Mouse (Mus musculus): ENCODE measurements around the gene Creb5. TPM values are rescaled to one million over a fixed set of nuclear protein-coding genes. Genes with fewer than 3 reads are reported as not detected.

The Creb5 gene
- total RNA-seq, 2 experiments from 2014 or later = 7.5 to 9.2 TPM

GRCm38 (mm10) chr6:53644971-53645370 lies 357.9 kb downstream of the Creb5 start:
- no peak for DNase-seq

DNA sequence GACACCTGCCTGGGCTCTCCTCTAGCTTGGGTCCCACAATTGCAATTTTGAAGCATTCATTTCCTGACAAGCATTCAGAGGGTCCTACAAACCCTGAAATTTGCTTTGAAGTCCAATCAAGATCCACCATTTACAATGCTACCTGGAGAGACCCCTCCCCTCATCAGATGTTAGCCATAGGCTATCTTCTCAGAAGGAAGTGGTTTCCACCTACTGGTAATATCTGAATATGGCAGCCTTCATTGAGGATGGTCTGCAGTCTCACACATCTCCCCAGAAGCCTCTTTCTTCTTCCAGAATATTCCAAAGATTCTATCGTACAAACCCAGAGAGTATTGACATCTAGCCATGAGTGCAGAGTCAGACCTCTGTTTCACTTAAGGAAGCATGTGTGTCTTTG lies 362.7 kb downstream of the Creb5 start:
- DNase-seq = no peak

DNA sequence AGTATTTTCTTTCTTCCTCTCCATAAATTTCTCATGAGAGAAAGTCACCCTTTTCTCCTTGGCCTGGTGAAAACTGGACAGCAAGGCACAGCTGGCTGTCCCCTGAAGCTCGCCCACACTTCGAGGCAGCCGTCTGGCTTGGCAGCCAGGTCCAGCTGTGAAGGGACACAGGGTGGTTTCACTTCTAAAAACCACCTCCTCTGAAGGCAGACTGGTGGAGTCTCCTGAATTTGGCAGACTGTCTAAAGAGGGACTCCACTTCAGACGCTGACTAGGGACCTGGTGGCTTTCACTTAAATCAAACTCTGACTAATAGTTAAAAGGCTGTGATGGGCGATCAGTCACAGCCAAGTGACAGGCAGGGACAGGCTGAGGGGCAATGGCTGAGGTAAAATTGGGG lies 365.6 kb downstream of the Creb5 start:
- no peak for DNase-seq

- no peak for DNase-seq
Observed at GRCm38 (mm10) chr6:53653706-53654360, 366.8 kb downstream of the Creb5 start.

DNA sequence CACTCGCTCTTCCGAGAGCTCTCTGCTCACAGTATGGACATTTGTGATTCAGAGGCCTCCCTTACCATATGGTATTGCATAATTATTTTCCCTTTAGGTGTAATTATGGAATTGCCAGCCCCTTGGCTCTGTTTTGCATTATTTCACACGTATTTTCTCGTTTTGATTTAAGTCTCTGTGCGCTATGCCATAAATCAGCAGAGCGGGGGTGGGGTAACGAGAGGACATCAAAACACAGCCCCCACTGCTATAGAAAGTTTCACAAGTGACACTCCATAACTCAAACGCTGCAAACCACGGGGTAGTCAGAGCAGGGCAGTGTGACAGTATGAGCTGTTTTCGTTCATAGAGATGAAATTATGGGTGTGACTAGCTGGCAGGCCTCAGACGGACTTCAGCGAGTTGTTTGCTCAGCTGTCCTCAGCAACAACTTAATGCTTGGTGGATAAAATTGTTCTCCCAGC lies 367.3 kb downstream of the Creb5 start:
- DNase-seq = peak; percentile 24

GRCm38 (mm10) chr6:53656466-53656865 lies 369.4 kb downstream of the Creb5 start:
- DNase-seq = no peak

- DNase-seq = no peak
Observed at GRCm38 (mm10) chr6:53657483-53657882, 370.4 kb downstream of the Creb5 start.

GRCm38 (mm10) chr6:53662858-53663833 lies 376.1 kb downstream of the Creb5 start:
- no peak for DNase-seq

GRCm38 (mm10) chr6:53664759-53665158 lies 377.7 kb downstream of the Creb5 start:
- no peak for DNase-seq

- DNase-seq = no peak
Observed at GRCm38 (mm10) chr6:53666503-53666902, 379.4 kb downstream of the Creb5 start.

GRCm38 (mm10) chr6:53678307-53678706 lies 391.2 kb downstream of the Creb5 start:
- no peak for DNase-seq

DNA sequence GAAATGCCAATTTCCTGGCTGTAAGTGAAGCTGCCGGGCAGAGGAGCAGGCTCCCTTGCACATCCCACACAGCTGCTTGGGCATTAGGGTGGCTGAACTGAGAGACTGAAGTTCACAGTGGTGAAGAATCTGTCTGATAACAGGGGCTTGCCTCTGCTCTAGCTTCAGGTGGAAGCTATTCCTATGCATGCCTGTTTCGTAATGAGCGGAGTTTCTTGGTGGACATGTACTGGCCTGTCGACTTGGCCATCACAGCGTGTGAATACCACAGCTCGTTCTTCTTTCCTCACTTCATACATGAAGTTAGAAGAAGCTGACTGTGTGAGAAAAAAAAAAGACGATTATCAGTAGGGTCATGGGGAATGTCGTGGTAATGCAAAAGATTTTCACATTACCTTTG lies 393.0 kb downstream of the Creb5 start:
- no peak for DNase-seq

DNA sequence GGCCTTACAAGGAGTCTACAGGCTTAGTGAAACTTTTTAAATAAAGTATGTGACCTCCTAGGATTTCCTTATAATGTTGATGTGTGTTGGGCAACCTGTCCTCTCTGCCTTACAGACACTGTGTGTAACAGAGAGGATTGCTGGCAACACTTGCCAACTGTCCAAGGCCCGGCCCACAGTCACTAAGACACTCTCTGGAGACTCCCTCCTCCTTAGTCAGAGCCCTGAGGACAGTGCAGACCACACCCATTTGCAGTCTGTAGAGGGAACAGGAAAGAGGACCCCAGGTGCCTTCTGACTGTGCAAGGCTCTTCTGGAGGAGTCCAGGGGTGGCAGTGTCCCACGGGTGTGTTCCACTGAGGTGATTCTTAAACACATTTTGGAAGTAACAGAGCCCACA lies 397.3 kb downstream of the Creb5 start:
- DNase-seq = no peak

- no peak for DNase-seq
Observed at GRCm38 (mm10) chr6:53685323-53685722, 398.3 kb downstream of the Creb5 start.

- no peak for DNase-seq
Observed at GRCm38 (mm10) chr6:53688762-53689477, 401.9 kb downstream of the Creb5 start.

GRCm38 (mm10) chr6:53691006-53691405 lies 403.9 kb downstream of the Creb5 start:
- no peak for DNase-seq

DNA sequence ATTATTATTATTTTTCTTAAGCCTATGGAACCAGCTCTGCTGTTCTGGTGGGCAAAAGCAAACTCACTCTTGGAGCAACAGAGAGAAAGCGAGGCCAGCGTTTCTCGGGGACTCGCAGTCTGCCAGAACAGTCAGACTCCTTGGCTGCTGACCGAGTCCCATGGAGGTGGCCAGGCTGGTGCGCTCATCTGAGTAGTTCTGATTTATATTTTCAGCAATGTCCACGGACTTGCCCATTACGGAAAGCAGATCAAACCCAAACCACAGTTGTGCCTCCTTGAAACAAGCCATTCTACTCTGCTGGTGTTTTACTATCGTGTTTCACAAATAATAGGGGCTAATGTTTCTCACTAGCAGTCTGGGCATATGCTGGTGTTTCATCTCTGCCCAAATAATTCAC lies 408.1 kb downstream of the Creb5 start:
- peak; percentile 29 for DNase-seq

- no peak for DNase-seq
Observed at GRCm38 (mm10) chr6:53696471-53696870, 409.4 kb downstream of the Creb5 start.

- DNase-seq = no peak
Observed at GRCm38 (mm10) chr6:53696921-53697320, 409.9 kb downstream of the Creb5 start.

GRCm38 (mm10) chr6:53698128-53698749 lies 411.2 kb downstream of the Creb5 start:
- DNase-seq = no peak

DNA sequence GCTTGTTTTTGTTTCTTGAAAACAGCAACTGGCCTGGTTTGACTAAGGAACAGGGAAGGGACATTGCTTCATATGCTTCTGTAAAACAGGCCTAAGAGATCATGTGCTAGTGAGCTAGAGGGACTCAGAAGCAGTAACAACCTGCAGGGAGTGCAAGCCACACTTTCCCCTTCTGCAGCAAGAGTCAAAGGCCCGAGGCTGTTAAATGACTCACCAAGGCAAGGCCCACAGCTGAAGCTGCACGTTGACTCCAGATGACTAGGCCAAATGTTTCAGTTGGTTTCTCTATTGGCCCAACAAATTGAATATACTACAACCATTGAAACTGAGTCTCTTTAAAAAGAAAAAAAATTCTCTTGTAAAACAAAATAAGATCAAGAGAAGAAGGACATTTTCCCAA lies 417.4 kb downstream of the Creb5 start:
- DNase-seq = peak; percentile 44
